Mouse (Mus musculus): ENCODE data around the gene Apopt1. TPM values are rescaled to one million over a fixed set of nuclear protein-coding genes. Genes with fewer than 3 reads are reported as not detected.

The Apopt1 gene
- polyA plus RNA-seq, 1 experiment: 38.2 TPM

DNA sequence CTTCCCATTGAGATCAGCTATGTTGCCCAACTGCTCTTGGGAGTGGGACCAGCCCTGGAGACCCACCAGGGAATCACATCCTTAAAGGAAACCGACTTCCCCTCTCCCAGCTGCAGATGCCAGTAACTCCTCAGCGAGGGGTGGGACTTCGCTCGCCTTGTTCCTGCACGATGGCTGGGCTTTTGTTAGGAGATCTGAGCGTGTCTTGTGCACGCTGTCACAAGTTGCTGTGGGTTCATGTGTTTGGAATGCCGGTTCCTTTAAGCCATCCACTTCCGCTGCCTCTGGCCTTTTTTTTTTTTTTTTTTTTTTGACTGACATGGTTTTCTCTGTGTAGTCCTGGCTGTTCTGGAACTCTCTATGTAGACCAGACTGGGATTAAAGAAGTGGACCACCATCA lies 24.3 kb downstream of the Apopt1 start:
- TF ChIP-seq CTCF (IDR thresholded peaks at IDR 0.05; ENCODE audit: borderline replicate concordance, insufficient read depth, low read length) (no peak), POLR2A (IDR thresholded peaks at IDR 0.05; ENCODE audit: low read depth, low read length) (no peak)
- Histone ChIP-seq H3K4me3 (ENCODE audit: insufficient read depth, low read length) (no peak overlapping the region), H3K4me1 (ENCODE audit: control insufficient read depth, insufficient read depth, low read length) (no peaks in the 10 kb centered on the region), H3K27ac (ENCODE audit: insufficient read depth, low read length) (no peak overlapping the region)

DNA sequence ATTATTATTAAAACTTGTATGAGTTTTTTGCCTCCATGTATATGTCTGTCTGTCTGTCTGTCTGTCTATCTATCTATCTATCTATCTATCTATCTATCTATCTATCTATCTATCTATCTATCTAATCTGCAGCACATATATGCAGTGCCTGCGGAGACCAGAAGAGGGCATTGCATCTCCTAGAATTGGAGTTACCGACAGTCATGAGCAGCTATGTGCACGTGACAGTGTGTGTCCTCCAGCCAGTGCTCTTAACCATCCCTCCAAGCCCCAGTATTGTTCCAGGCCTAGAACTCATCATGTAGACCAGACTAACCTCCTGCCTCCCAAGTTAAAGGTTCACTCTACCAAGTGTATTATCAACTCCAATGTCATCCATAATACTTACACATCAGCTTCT lies 25.7 kb downstream of the Apopt1 start:
- TF ChIP-seq POLR2A (IDR thresholded peaks at IDR 0.05; ENCODE audit: low read depth, low read length): no peak
- peak; percentile 71; the same call in 1 of the 2 replicates for TF ChIP-seq CTCF (IDR thresholded peaks at IDR 0.05; ENCODE audit: borderline replicate concordance, insufficient read depth, low read length)
- H3K4me1 ChIP-seq (ENCODE audit: control insufficient read depth, insufficient read depth, low read length): no peaks in the 10 kb centered on the region
- H3K4me3 ChIP-seq (ENCODE audit: insufficient read depth, low read length): no peak overlapping the region
- no peak overlapping the region for H3K27ac ChIP-seq (ENCODE audit: insufficient read depth, low read length)

DNA sequence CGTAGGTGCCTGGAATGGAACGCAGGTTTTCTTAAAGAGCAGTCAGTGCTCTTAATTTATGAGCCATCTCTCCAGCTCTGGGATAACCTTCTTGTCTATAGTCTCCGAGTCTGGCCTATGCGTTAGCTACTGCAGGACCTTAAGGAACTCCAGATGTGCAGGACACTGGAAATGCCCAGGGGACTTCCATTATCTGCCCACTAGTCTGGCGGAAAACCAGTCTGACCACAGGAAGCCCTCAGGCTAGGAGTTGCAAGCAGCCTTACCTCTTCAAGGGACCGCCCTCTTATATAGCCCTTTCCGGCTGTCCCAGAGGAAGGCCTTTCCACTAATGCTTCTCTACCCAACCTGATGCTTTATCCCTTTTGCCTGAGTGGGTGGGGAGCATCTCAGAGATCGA lies 28.3 kb downstream of the Apopt1 start:
- no peak for TF ChIP-seq POLR2A (IDR thresholded peaks at IDR 0.05; ENCODE audit: low read depth, low read length)
- no peak for TF ChIP-seq CTCF (IDR thresholded peaks at IDR 0.05; ENCODE audit: borderline replicate concordance, insufficient read depth, low read length)
- no peak overlapping the region for H3K27ac ChIP-seq (ENCODE audit: insufficient read depth, low read length)
- peaks cover 3% of the 10 kb centered on the region; the same call in 1 of the 2 replicates for H3K4me1 ChIP-seq (ENCODE audit: control insufficient read depth, insufficient read depth, low read length)
- no peak overlapping the region for H3K4me3 ChIP-seq (ENCODE audit: insufficient read depth, low read length)

DNA sequence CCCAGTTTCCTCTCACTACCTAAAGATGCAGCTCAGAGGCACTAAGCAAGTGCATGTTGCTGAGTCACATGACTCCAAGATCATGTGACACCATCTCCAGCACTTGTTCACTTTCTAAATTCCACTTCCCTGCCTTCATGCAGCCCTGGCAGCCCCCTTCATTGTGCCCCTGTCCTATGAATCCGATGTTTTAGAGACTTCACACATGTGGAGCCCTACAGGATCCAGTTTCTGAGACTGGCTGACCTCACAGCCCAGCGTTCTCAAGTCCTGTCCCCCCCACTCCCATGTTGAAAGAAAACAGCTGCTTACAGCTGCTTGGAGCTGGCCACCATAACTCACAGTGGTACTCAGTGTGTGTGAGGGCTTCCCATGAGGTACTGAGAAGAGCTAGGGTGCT lies 30.4 kb downstream of the Apopt1 start:
- no peak overlapping the region for H3K27ac ChIP-seq (ENCODE audit: insufficient read depth, low read length)
- H3K4me3 ChIP-seq (ENCODE audit: insufficient read depth, low read length): no peak overlapping the region
- peaks cover 3% of the 10 kb centered on the region; the same call in 1 of the 2 replicates for H3K4me1 ChIP-seq (ENCODE audit: control insufficient read depth, insufficient read depth, low read length)
- no peak for TF ChIP-seq CTCF (IDR thresholded peaks at IDR 0.05; ENCODE audit: borderline replicate concordance, insufficient read depth, low read length)
- no peak for TF ChIP-seq POLR2A (IDR thresholded peaks at IDR 0.05; ENCODE audit: low read depth, low read length)

DNA sequence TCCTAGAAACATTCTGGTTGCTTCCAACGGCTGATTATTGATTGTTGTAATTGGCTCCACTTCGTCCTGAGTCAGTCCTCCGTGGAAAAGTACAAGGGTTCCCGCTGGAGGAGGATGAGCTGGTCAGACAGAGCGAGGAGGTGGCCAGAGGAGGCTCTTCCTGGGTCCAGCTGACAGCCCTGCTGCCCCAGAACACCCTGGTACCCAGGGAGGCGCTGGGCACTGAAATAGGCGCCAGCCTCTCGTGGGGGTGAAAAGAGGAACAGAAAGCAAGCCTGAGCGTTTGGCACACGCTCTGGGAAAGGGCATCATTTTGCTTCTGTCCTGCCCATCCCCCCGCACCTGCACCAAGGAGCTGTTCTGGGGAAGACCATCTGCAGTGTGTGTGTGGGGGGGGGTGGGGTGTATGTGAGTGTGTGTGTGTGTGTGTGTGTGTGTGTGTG lies 30.9 kb downstream of the Apopt1 start:
- H3K4me3 ChIP-seq (ENCODE audit: insufficient read depth, low read length): no peak overlapping the region
- H3K27ac ChIP-seq (ENCODE audit: insufficient read depth, low read length): no peak overlapping the region
- TF ChIP-seq CTCF (IDR thresholded peaks at IDR 0.05; ENCODE audit: borderline replicate concordance, insufficient read depth, low read length): no peak
- no peak for TF ChIP-seq POLR2A (IDR thresholded peaks at IDR 0.05; ENCODE audit: low read depth, low read length)
- H3K4me1 ChIP-seq (ENCODE audit: control insufficient read depth, insufficient read depth, low read length): peaks cover 3% of the 10 kb centered on the region; the same call in 1 of the 2 replicates

DNA sequence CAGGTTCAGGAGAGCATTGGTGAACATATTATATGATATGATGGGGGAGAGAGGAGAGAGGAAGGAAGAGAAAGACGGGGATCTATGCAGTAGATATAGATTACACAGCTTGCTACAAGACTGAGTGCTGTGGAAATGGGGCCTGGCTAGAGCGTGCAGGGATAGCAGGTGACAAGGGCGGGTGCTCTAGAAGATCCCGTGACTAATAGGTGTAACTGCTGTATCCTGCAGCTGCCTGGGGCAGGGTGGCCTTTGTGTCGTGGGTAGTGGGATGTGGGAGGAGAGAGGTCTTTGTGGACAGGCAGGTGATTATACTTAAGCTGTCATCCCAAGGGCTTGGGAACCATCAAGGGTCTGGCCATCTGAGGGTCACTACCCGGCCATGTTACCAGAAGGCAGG lies 32.2 kb downstream of the Apopt1 start:
- Histone ChIP-seq H3K27ac (ENCODE audit: insufficient read depth, low read length) (no peak overlapping the region), H3K4me1 (ENCODE audit: control insufficient read depth, insufficient read depth, low read length) (peaks cover 3% of the 10 kb centered on the region; the same call in 1 of the 2 replicates), H3K4me3 (ENCODE audit: insufficient read depth, low read length) (no peak overlapping the region)
- TF ChIP-seq POLR2A (IDR thresholded peaks at IDR 0.05; ENCODE audit: low read depth, low read length): no peak

DNA sequence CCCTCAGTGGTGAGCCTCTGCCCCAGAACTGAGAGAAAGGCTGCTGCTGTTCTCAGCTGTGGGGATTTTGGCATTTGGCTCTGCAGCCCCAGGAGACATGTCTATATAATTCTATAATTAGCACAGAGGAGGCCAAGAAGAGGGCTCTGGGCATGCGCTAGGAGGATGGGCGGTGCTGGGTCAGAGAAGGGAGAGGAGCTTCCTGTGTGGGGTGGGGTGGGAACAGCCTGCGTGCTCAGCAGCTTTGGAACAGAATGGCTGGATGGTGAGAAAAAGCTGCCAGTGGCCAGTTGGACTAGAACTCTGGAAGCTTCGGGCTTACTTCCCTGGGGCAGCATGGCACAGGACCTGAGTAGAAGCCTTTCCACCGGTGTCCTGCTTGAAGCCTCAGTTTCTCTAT lies 33.0 kb downstream of the Apopt1 start:
- Histone ChIP-seq H3K27ac (ENCODE audit: insufficient read depth, low read length) (no peak overlapping the region), H3K4me3 (ENCODE audit: insufficient read depth, low read length) (no peak overlapping the region), H3K4me1 (ENCODE audit: control insufficient read depth, insufficient read depth, low read length) (peaks cover 3% of the 10 kb centered on the region; the same call in 1 of the 2 replicates)
- TF ChIP-seq POLR2A (IDR thresholded peaks at IDR 0.05; ENCODE audit: low read depth, low read length) (0 out of 2 replicates have a peak, but pooled peaks have one; percentile 34), CTCF (IDR thresholded peaks at IDR 0.05; ENCODE audit: borderline replicate concordance, insufficient read depth, low read length) (no peak)

DNA sequence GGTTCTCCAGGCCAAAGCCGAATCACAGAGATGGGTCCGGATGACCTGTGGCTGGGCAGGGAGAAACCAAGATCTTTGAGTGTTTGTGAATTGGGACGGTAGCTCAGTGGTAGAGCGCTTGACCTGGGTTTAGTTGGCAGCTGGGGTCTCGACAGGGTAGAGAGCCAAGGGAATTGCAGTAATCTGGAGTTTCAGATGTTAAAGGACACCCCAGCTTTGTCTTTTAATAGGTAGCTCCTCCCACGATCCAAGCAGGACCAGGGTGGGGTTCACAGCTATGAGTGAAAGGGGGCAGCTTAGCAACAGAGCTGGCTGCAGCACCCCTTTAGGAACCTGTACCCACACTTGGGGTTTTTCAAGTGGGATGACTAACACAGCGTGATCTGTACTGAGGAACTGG lies 34.4 kb downstream of the Apopt1 start:
- TF ChIP-seq POLR2A (IDR thresholded peaks at IDR 0.05; ENCODE audit: low read depth, low read length) (no peak), CTCF (IDR thresholded peaks at IDR 0.05; ENCODE audit: borderline replicate concordance, insufficient read depth, low read length) (no peak)
- H3K27ac ChIP-seq (ENCODE audit: insufficient read depth, low read length): no peak overlapping the region
- no peak overlapping the region for H3K4me3 ChIP-seq (ENCODE audit: insufficient read depth, low read length)

DNA sequence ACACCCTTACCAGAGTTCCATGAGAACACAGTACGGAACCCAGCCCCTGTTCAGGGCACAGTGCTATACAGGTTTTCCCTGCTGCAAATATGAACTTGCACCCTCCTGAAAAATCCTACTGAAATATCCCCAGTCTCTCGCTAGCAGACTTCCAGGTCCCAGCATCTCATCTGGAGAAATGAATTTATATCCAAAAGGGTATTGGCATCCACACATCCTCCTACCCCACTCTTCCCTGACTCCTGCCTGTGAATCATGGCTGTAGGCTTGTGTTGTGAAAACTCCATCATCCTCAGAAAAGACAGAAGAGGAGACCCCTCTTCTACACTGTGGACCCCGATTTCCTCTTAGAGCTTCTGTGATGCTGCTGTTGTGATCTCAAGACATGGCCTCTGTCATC lies 37.7 kb downstream of the Apopt1 start:
- TF ChIP-seq POLR2A (IDR thresholded peaks at IDR 0.05; ENCODE audit: low read depth, low read length): no peak
- TF ChIP-seq CTCF (IDR thresholded peaks at IDR 0.05; ENCODE audit: borderline replicate concordance, insufficient read depth, low read length): no peak
- Histone ChIP-seq H3K27ac (ENCODE audit: insufficient read depth, low read length) (no peak overlapping the region), H3K4me1 (ENCODE audit: control insufficient read depth, insufficient read depth, low read length) (peaks cover 2% of the 10 kb centered on the region; the same call in 1 of the 2 replicates), H3K4me3 (ENCODE audit: insufficient read depth, low read length) (no peak overlapping the region)

More for the DNA sequence above, 34.4 kb downstream of the Apopt1 start:
- peaks cover 3% of the 10 kb centered on the region; the same call in 1 of the 2 replicates for H3K4me1 ChIP-seq (ENCODE audit: control insufficient read depth, insufficient read depth, low read length)

DNA sequence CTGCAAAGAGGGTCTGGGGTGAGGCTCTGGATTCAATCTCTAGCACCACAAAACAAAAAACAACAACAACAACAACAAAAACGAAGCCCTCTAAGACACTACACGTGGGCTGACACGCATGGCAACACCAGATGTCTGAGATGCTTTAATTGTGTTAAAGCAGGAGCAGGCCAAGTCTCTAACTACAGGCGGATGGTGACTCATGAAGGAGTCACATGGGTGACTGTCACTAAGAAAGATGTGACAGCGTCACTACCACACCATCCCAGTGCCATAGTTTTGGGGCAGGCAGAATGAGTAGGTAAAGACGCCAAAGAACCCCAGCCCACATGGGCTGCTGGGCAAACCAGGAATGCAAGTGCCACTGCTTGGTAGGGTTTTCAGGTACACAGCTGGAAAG lies 39.4 kb downstream of the Apopt1 start:
- no peak for TF ChIP-seq POLR2A (IDR thresholded peaks at IDR 0.05; ENCODE audit: low read depth, low read length)
- TF ChIP-seq CTCF (IDR thresholded peaks at IDR 0.05; ENCODE audit: borderline replicate concordance, insufficient read depth, low read length): no peak
- 0 out of 2 replicates have a peak, but pooled peaks cover 4% of the 10 kb centered on the region for H3K4me1 ChIP-seq (ENCODE audit: control insufficient read depth, insufficient read depth, low read length)

More for the DNA sequence above, 39.4 kb downstream of the Apopt1 start:
- H3K4me3 ChIP-seq (ENCODE audit: insufficient read depth, low read length): no peak overlapping the region
- no peak overlapping the region for H3K27ac ChIP-seq (ENCODE audit: insufficient read depth, low read length)
